Mouse (Mus musculus): ENCODE data around the gene Naa80.
"Not testable (repeated sequence)": the region's sequence is repeated elsewhere in the genome, so short reads cannot be mapped to it uniquely, and the experiment has no call there.

Naa80 gene

GRCm38 (mm10) chr9:107551117-107551889 lies 27.4 kb upstream of the Naa80 start, which contains the start of gene Rassf1:
Gene Rassf1, plus strand, starts transcription at chr9:107551555.
- DNase-seq (ENCODE audit: low read depth, low spot score): no peak

- DNase-seq (ENCODE audit: low read depth, low spot score): no peak
Observed at GRCm38 (mm10) chr9:107551890-107552355, 26.8 kb upstream of the Naa80 start.

GRCm38 (mm10) chr9:107552690-107553393 lies 25.8 kb upstream of the Naa80 start:
- no peak for DNase-seq (ENCODE audit: low read depth, low spot score)

- DNase-seq (ENCODE audit: low read depth, low spot score): no peak
Observed at GRCm38 (mm10) chr9:107553541-107554318, 25.0 kb upstream of the Naa80 start.

GRCm38 (mm10) chr9:107554319-107554825 lies 24.3 kb upstream of the Naa80 start:
- DNase-seq (ENCODE audit: low read depth, low spot score): peak; percentile 96

GRCm38 (mm10) chr9:107555031-107555457 lies 23.6 kb upstream of the Naa80 start:
- DNase-seq (ENCODE audit: low read depth, low spot score): no peak

- DNase-seq (ENCODE audit: low read depth, low spot score): no peak
Observed at GRCm38 (mm10) chr9:107555701-107556100, 23.0 kb upstream of the Naa80 start.

GRCm38 (mm10) chr9:107556346-107556745 lies 22.3 kb upstream of the Naa80 start:
- no peak for DNase-seq (ENCODE audit: low read depth, low spot score)

GRCm38 (mm10) chr9:107563029-107563581 lies 15.6 kb upstream of the Naa80 start, which contains the start of gene Tusc2:
Gene Tusc2, plus strand, starts transcription at chr9:107563255.
- peak; percentile 89 for DNase-seq (ENCODE audit: low read depth, low spot score)

- not testable (repeated sequence) for DNase-seq (ENCODE audit: low read depth, low spot score)
Observed at GRCm38 (mm10) chr9:107565556-107565955, 13.1 kb upstream of the Naa80 start.

GRCm38 (mm10) chr9:107566041-107566709 lies 12.5 kb upstream of the Naa80 start:
- no peak for DNase-seq (ENCODE audit: low read depth, low spot score)

- DNase-seq (ENCODE audit: low read depth, low spot score): no peak
Observed at GRCm38 (mm10) chr9:107566855-107567254, 11.8 kb upstream of the Naa80 start.

- no peak for DNase-seq (ENCODE audit: low read depth, low spot score)
Observed at GRCm38 (mm10) chr9:107567702-107568319, 10.9 kb upstream of the Naa80 start, which contains the start of gene Hyal2. Gene Hyal2, plus strand, starts transcription at chr9:107567945.

- peak; percentile 63 for DNase-seq (ENCODE audit: low read depth, low spot score)
Observed at GRCm38 (mm10) chr9:107568331-107569261, 10.1 kb upstream of the Naa80 start.

- DNase-seq (ENCODE audit: low read depth, low spot score): no peak
Observed at GRCm38 (mm10) chr9:107569270-107569669, 9.4 kb upstream of the Naa80 start.

- no peak for DNase-seq (ENCODE audit: low read depth, low spot score)
Observed at GRCm38 (mm10) chr9:107570016-107570415, 8.7 kb upstream of the Naa80 start.

- no peak for DNase-seq (ENCODE audit: low read depth, low spot score)
Observed at GRCm38 (mm10) chr9:107570845-107571244, 7.8 kb upstream of the Naa80 start.

- DNase-seq (ENCODE audit: low read depth, low spot score): no peak
Observed at GRCm38 (mm10) chr9:107571534-107572326, 7.0 kb upstream of the Naa80 start.

Measured in retina, adult 2 months (tissue).